Mouse (Mus musculus): ENCODE data around the gene Trex1. TPM values are rescaled to one million over a fixed set of nuclear protein-coding genes. Genes with fewer than 3 reads are reported as not detected.

The Trex1 gene
- polyA plus RNA-seq, 1 experiment from 2014 or later, result 20.9 TPM

DNA sequence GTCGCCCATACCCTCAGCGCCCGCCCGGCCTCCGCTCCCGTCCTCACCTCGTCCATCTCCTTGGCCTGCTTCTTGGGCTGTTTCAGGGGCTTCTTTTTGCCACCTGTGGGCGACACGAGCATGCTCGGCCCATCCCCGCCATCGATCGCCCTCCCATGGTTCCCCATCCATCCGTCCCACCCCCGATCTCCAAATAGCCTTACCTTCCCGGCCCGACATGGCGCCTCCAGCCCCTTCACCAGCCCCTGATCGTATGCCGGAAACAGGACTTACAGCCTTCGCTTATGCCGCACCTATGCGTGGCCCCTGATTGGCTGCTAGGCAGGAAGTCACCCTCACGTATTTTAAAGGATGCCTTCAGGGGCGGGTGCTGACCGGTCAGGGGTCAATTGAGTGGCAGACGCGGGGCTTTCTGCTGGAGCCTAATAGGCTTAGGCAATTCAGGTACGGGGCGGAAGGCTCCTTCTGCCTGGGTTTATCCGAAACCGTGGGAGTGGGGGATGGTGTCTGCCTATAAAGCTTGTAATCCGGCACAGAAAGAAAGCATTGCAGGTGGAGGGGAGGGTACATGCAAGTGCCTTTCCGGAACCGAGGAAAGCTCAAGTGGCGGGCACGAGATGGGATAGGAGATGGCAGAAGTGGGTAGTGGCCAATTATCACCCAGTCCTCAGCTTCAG lies 22.7 kb upstream of the Trex1 start, which contains the start of the genes Ccdc51 and Tma7:
TSS of gene Ccdc51 (plus strand) at position 370 of the 677 bp plus-strand sequence.
TSS of gene Tma7 (minus strand) at position 464 of the 677 bp plus-strand sequence.
- Histone ChIP-seq H3K4me1 (ENCODE audit: insufficient read depth, low read depth, low read length) (peaks cover 7% of the 10 kb centered on the region; the same call in 1 of the 2 replicates), H3K27ac (ENCODE audit: low read length) (peak within 1 kb of the TSS; percentile 72), H3K9me3 (ENCODE audit: low read length) (no peaks in the 10 kb centered on the region), H3K4me3 (ENCODE audit: low read depth, low read length) (peak within 1 kb of the TSS; percentile 69), H3K9ac (replicated peaks; ENCODE audit: low read depth) (peak within 1 kb of the TSS; percentile 62), H3K4me2 (replicated peaks; ENCODE audit: low read depth, low read length) (peak within 1 kb of the TSS; percentile 75), H3K27me3 (replicated peaks; ENCODE audit: insufficient read depth, low read length) (no peaks in the 10 kb centered on the region), H3K36me3 (ENCODE audit: insufficient read depth, low read length) (no peaks in the 10 kb centered on the region)
- ATAC-seq, result peak; percentile 99
- peak; percentile 94 for DNase-seq (ENCODE audit: low spot score)
- WGBS, result 1% methylated on average over 36 of the region's 37 CpGs
- TF ChIP-seq EP300 (IDR thresholded peaks at IDR 0.05) (0 out of 2 replicates have a peak, but pooled peaks have one; percentile 12), CTCF (IDR thresholded peaks at IDR 0.05) (no peak)

DNA sequence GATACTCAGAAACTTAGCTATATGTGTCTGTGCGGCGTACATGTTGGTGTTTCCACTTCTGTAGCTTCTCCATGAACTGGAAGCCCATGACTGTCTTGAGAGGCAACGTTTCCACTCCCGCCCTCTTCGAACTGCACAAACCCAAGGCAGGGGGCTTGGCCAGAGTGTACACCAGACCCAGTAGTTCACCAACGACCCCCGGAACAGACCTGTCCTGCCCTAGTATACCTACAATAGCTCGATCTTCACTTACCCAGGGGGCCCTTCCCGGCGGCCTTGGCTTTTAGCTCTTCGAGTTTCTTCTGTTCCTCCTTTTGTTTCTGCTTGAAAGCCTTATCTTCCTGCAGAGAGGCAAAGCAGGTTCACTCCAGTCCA lies 22.2 kb upstream of the Trex1 start:
- TF ChIP-seq EP300 (IDR thresholded peaks at IDR 0.05) (no peak), CTCF (IDR thresholded peaks at IDR 0.05) (no peak)
- Histone ChIP-seq H3K9ac (replicated peaks; ENCODE audit: low read depth) (peak overlapping the region; percentile 62), H3K36me3 (ENCODE audit: insufficient read depth, low read length) (no peaks in the 10 kb centered on the region), H3K4me2 (replicated peaks; ENCODE audit: low read depth, low read length) (peak overlapping the region; percentile 75), H3K27me3 (replicated peaks; ENCODE audit: insufficient read depth, low read length) (no peaks in the 10 kb centered on the region), H3K4me3 (ENCODE audit: low read depth, low read length) (peak overlapping the region; percentile 69), H3K27ac (ENCODE audit: low read length) (peak overlapping the region; percentile 55), H3K9me3 (ENCODE audit: low read length) (no peaks in the 10 kb centered on the region), H3K4me1 (ENCODE audit: insufficient read depth, low read depth, low read length) (peaks cover 7% of the 10 kb centered on the region; the same call in 1 of the 2 replicates)
- 2% methylated on average over 11 of the region's 11 CpGs for WGBS
- DNase-seq (ENCODE audit: low spot score), result no peak
- no peak for ATAC-seq

DNA sequence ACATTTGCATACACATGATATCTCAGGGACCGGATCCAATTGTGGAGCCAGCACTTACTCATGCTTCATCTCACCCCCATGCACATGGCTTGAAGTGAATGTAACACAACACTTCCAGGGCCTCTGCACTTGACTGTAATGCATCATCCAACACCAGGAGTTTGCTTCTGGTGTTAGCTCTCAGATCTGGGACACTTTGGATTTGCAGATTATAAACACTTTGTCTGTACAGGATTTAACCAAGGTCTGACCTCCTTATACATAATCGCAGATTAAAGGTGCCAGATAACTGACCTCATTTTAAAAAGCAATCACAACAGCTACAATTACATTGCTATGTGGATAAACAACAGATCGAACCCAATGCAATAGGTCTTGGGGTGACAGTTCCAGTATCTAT lies 21.0 kb upstream of the Trex1 start:
- Histone ChIP-seq H3K9ac (replicated peaks; ENCODE audit: low read depth) (no peak overlapping the region), H3K36me3 (ENCODE audit: insufficient read depth, low read length) (no peaks in the 10 kb centered on the region), H3K27ac (ENCODE audit: low read length) (no peak overlapping the region), H3K4me1 (ENCODE audit: insufficient read depth, low read depth, low read length) (peaks cover 7% of the 10 kb centered on the region; the same call in 1 of the 2 replicates), H3K9me3 (ENCODE audit: low read length) (no peaks in the 10 kb centered on the region), H3K27me3 (replicated peaks; ENCODE audit: insufficient read depth, low read length) (no peaks in the 10 kb centered on the region), H3K4me2 (replicated peaks; ENCODE audit: low read depth, low read length) (no peak overlapping the region), H3K4me3 (ENCODE audit: low read depth, low read length) (no peak overlapping the region)
- ATAC-seq (no peak), DNase-seq (ENCODE audit: low spot score) (no peak)
- 85% methylated on average over 3 of the region's 3 CpGs for WGBS
- no peak for TF ChIP-seq EP300 (IDR thresholded peaks at IDR 0.05)
- TF ChIP-seq CTCF (IDR thresholded peaks at IDR 0.05), result no peak

DNA sequence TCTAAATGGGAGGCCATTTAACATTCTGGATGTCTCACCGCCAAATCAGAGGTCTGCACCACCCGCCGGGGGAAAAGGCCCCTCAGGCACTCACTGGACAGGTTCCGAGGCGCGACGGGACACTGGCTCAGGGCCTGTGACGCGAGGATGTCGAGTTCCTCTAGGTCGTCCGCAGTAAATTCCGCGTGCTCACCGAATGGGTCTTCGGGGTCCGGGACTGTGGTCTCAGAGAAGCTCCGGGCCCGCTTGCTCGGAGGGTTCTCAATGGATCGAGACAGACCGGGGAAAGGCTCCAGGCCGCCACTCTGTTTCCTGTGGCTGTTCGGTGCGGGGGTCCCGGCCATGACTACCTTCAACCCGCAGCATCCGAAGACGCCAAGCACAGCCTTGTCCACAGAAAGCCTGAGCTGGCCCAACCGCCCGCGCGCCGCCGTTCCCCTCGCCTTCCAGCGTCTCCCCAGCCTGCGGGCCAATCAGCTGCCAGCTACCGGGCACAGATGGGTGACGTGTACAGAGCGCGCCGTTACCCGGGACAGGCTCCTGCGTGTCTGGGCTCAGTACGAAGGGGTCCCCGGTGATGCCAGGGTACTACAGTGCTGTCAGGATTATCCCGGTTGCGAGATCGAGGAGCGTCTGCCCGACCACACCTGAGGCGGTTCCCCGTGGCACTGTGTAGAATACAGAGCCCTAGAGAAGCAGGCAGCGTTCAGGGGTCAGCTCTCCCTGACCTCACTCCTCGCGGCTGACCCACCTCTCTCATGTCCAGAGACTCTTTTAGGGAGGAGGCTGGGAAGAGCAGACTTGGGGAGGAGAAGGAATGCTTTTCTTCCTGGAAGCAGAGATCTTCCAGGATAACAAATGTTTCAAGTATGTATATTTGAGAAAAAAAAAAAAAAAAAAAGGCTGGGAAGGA lies 14.4 kb upstream of the Trex1 start, which contains the start of gene Atrip:
TSS of gene Atrip (minus strand) at position 464 of the 913 bp plus-strand sequence.
- WGBS, result under 1% methylated on average over 57 of the region's 57 CpGs
- Histone ChIP-seq H3K4me2 (replicated peaks; ENCODE audit: low read depth, low read length) (peak within 1 kb of the TSS; percentile 71), H3K36me3 (ENCODE audit: insufficient read depth, low read length) (peaks cover 4% of the 10 kb centered on the region), H3K4me1 (ENCODE audit: insufficient read depth, low read depth, low read length) (peaks cover 8% of the 10 kb centered on the region; the same call in 1 of the 2 replicates), H3K9ac (replicated peaks; ENCODE audit: low read depth) (peak within 1 kb of the TSS; percentile 80), H3K9me3 (ENCODE audit: low read length) (no peaks in the 10 kb centered on the region), H3K27ac (ENCODE audit: low read length) (peak within 1 kb of the TSS; percentile 79), H3K4me3 (ENCODE audit: low read depth, low read length) (peak within 1 kb of the TSS; percentile 71), H3K27me3 (replicated peaks; ENCODE audit: insufficient read depth, low read length) (no peaks in the 10 kb centered on the region)
- DNase-seq (ENCODE audit: low spot score) (peak; percentile 95), ATAC-seq (peak; percentile 100)
- TF ChIP-seq EP300 (IDR thresholded peaks at IDR 0.05) (no peak), CTCF (IDR thresholded peaks at IDR 0.05) (no peak)

DNA sequence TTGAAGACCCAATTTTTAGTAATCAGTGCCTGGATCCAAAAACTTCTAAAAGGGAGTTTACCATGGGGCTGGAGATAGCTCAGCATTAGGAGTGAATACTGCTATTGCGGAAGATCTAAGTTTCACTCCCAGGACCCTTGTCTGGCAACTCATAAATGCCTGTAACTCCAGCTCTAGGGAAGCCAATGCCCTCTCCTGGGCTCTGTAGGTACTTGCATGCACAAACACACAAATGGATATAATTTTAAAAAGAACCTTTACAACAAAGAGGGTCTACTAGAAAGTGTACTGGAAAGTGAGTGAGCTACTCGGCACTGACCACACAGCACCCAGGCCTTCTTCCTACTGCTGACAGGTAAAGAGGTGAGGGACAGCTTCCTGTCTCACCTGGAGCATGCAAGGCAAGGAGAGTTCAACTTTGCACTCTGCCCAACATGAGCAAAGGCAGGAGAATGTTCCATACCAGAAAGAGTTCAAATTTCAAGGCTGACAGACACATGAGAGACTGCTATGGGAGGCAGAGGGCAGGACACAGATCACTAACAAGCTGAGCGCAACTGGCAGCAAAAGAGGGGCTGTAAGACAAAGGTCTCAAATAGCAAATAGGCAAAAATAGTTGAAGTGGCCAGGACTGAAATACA lies 8.7 kb upstream of the Trex1 start:
- Histone ChIP-seq H3K9me3 (ENCODE audit: low read length) (no peaks in the 10 kb centered on the region), H3K4me1 (ENCODE audit: insufficient read depth, low read depth, low read length) (peaks cover 4% of the 10 kb centered on the region; the same call in 1 of the 2 replicates), H3K27ac (ENCODE audit: low read length) (no peak overlapping the region), H3K4me2 (replicated peaks; ENCODE audit: low read depth, low read length) (no peak overlapping the region), H3K36me3 (ENCODE audit: insufficient read depth, low read length) (peaks cover 39% of the 10 kb centered on the region), H3K27me3 (replicated peaks; ENCODE audit: insufficient read depth, low read length) (no peaks in the 10 kb centered on the region), H3K9ac (replicated peaks; ENCODE audit: low read depth) (no peak overlapping the region), H3K4me3 (ENCODE audit: low read depth, low read length) (no peak overlapping the region)
- 94% methylated on average over 3 of the region's 3 CpGs for WGBS
- ATAC-seq (no peak), DNase-seq (ENCODE audit: low spot score) (no peak)
- TF ChIP-seq CTCF (IDR thresholded peaks at IDR 0.05) (peak; percentile 32; the same call in 1 of the 2 replicates), EP300 (IDR thresholded peaks at IDR 0.05) (no peak)
